ENCODE assay signal across 23 mouse cellular contexts in the genomic region with DNA sequence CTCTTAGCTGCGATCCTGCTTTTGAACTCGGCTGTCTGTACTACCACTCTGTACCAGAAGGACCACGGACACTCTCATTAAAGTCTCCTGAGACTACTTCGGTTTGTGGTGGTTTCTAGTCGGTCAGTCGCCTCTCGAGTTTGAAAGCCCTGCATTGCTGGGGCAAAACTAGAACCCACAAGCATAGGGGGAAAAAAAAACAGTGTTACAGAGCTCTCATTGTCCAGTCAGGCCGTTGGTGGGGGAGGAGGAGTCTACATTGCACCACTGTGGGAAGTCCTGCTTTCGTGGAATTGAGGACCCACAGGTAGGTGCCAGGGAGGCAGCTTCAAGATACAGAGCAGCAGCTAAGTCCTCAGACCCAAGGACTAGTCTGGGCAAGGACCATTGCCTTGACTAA. TPM values are rescaled to one million over a fixed set of nuclear protein-coding genes. Genes with fewer than 3 reads are reported as not detected.
DNase-seq lines count a peak whose midpoint lies in the region; ATAC-seq and TF ChIP-seq lines count a peak whose summit lies in the region.
"Had no signal": no experiment of that assay in that cellular context is flagged by ENCODE, and none has a peak within 500 bp of the region (broad histone marks: within the 10 kb centered on the region; RNA-seq: fewer than 3 reads in every experiment).

No protein-coding gene starts in this region.

- H3K4me1 ChIP-seq in hindbrain, embryonic 10.5 days (replicated peaks): peaks cover 10% of the 10 kb centered on the region; the same call in 1 of the 2 replicates
- no peaks in the 10 kb centered on the region for H3K4me1 ChIP-seq in hindbrain, postnatal 0 days (ENCODE audit: insufficient read depth, low read length)
- H3K4me1 ChIP-seq in lung, postnatal 0 days (ENCODE audit: insufficient read depth, low read depth, low read length): peaks cover 4% of the 10 kb centered on the region; the same call in 1 of the 2 replicates
- peaks cover 45% of the 10 kb centered on the region for H3K4me1 ChIP-seq in E14TG2a.4 (replicated peaks; ENCODE audit: low read depth, low read length)
- H3K4me1 ChIP-seq: embryonic facial prominence, embryonic 12.5 days; forebrain, embryonic 13.5 days; forebrain, embryonic 15.5 days had no signal

- no peak overlapping the region for H3K9ac ChIP-seq in hindbrain, postnatal 0 days (replicated peaks; ENCODE audit: low read length)
- no peak overlapping the region for H3K9ac ChIP-seq in lung, postnatal 0 days (replicated peaks; ENCODE audit: low read depth)
- H3K9ac ChIP-seq: embryonic facial prominence, embryonic 12.5 days; forebrain, embryonic 13.5 days; forebrain, embryonic 15.5 days; forebrain, postnatal 0 days had no signal

- H3K36me3 ChIP-seq in hindbrain, embryonic 10.5 days: peaks cover 55% of the 10 kb centered on the region
- peaks cover 35% of the 10 kb centered on the region for H3K36me3 ChIP-seq in hindbrain, postnatal 0 days (ENCODE audit: insufficient read depth, low read length)
- H3K36me3 ChIP-seq in lung, postnatal 0 days (ENCODE audit: insufficient read depth, low read length): peaks cover 5% of the 10 kb centered on the region; the same call in 1 of the 2 replicates
- H3K36me3 ChIP-seq in E14TG2a.4 (ENCODE audit: insufficient read depth, low read length): peaks cover 31% of the 10 kb centered on the region
- H3K36me3 ChIP-seq: G1E had no signal

- no peaks in the 10 kb centered on the region for H3K9me3 ChIP-seq in hindbrain, embryonic 10.5 days
- no peaks in the 10 kb centered on the region for H3K9me3 ChIP-seq in hindbrain, postnatal 0 days (ENCODE audit: low read length)
- no peaks in the 10 kb centered on the region for H3K9me3 ChIP-seq in lung, postnatal 0 days (ENCODE audit: low read length)
- H3K9me3 ChIP-seq in E14TG2a.4 (ENCODE audit: low read length): no peaks in the 10 kb centered on the region
- H3K9me3 ChIP-seq: embryonic facial prominence, embryonic 10.5 days; embryonic facial prominence, embryonic 12.5 days; forebrain, embryonic 13.5 days; forebrain, embryonic 15.5 days; G1E had no signal

- DNase-seq in hindbrain, embryonic 10.5 days (ENCODE audit: low spot score): no peak
- no peak for DNase-seq in hindbrain, postnatal 0 days (ENCODE audit: low spot score)
- no peak for DNase-seq in lung, postnatal 0 days (ENCODE audit: low spot score)
- DNase-seq in lung, postnatal 14 days: no peak
- DNase-seq in kidney, adult 18-20 months: no peak
- DNase-seq in frontal cortex, postnatal 36 days (ENCODE audit: low spot score in 2 of 2): no peak
- DNase-seq: adrenal gland, adult 8-10 months; adrenal gland, postnatal 14 days; adrenal gland, postnatal 36 days; cerebellum, adult 11-12 months; cerebellum, adult 2 months; cerebellum, adult 9-10 months; cerebellum, postnatal 10 days; cerebellum, postnatal 25 days; forebrain, postnatal 0 days had no signal

- no peaks in the 10 kb centered on the region for H3K27me3 ChIP-seq in hindbrain, embryonic 10.5 days (ENCODE audit: insufficient read depth, poor library complexity, severe bottlenecking)
- no peaks in the 10 kb centered on the region for H3K27me3 ChIP-seq in hindbrain, postnatal 0 days (ENCODE audit: insufficient read depth, low read length)
- H3K27me3 ChIP-seq in lung, postnatal 0 days (replicated peaks; ENCODE audit: insufficient read depth, low read length): no peaks in the 10 kb centered on the region
- H3K27me3 ChIP-seq in E14TG2a.4 (ENCODE audit: insufficient read depth, low read length): no peaks in the 10 kb centered on the region
- H3K27me3 ChIP-seq: embryonic facial prominence, embryonic 12.5 days; forebrain, embryonic 13.5 days; forebrain, embryonic 15.5 days; Patski had no signal

- peak overlapping the region; percentile 29; the same call in 1 of the 2 replicates for H3K27ac ChIP-seq in hindbrain, embryonic 10.5 days
- H3K27ac ChIP-seq in hindbrain, postnatal 0 days: no peak overlapping the region
- H3K27ac ChIP-seq in lung, postnatal 0 days (ENCODE audit: low read length): peak overlapping the region; percentile 22; the same call in 1 of the 2 replicates
- H3K27ac ChIP-seq: embryonic facial prominence, embryonic 10.5 days; embryonic facial prominence, embryonic 12.5 days; forebrain, embryonic 13.5 days; forebrain, embryonic 15.5 days had no signal

- TF ChIP-seq CTCF in hindbrain, postnatal 0 days (IDR thresholded peaks at IDR 0.05; ENCODE audit: low read depth): no peak
- TF ChIP-seq CTCF in lung, postnatal 0 days (IDR thresholded peaks at IDR 0.05): no peak
- TF ChIP-seq CTCF in E14TG2a.4 (conservative IDR thresholded peaks at IDR 0.05; ENCODE audit: low read length): no peak

- TF ChIP-seq EP300 in lung, postnatal 0 days (IDR thresholded peaks at IDR 0.05): no peak

- no peak overlapping the region for H3K4me3 ChIP-seq in hindbrain, embryonic 10.5 days
- H3K4me3 ChIP-seq in hindbrain, postnatal 0 days (ENCODE audit: low read length): no peak overlapping the region
- no peak overlapping the region for H3K4me3 ChIP-seq in lung, postnatal 0 days (ENCODE audit: low read depth, low read length)
- H3K4me3 ChIP-seq in E14TG2a.4 (replicated peaks; ENCODE audit: low read length): peak overlapping the region; percentile 55
- H3K4me3 ChIP-seq: embryonic facial prominence, embryonic 10.5 days; embryonic facial prominence, embryonic 12.5 days; forebrain, embryonic 13.5 days; forebrain, embryonic 15.5 days had no signal

- ATAC-seq in hindbrain, postnatal 0 days: no peak
- no peak for ATAC-seq in lung, postnatal 0 days
- ATAC-seq: activated CD4-positive, CD25-positive, alpha-beta regulatory T cell, adult 4 months; forebrain, embryonic 13.5 days; forebrain, embryonic 15.5 days; forebrain, postnatal 0 days; Patski had no signal

- 91% methylated on average over 9 of the region's 9 CpGs for WGBS in hindbrain, embryonic 10.5 days
- WGBS in hindbrain, postnatal 0 days: 90% methylated on average over 9 of the region's 9 CpGs
- 83% methylated on average over 9 of the region's 9 CpGs for WGBS in lung, postnatal 0 days

- no peak overlapping the region for H3K4me2 ChIP-seq in hindbrain, postnatal 0 days (ENCODE audit: low read depth, low read length)
- H3K4me2 ChIP-seq in lung, postnatal 0 days (replicated peaks; ENCODE audit: low read depth, low read length): no peak overlapping the region
- H3K4me2 ChIP-seq: embryonic facial prominence, embryonic 12.5 days; forebrain, embryonic 13.5 days; forebrain, embryonic 15.5 days had no signal

RNA-seq across cellular contexts. Expression of a gene that starts 27.0 kb away (rescaled TPM):
- 38.5 and 38.8 TPM in 2 replicates for polyA plus RNA-seq in hindbrain, embryonic 10.5 days (2016; fragmentation: Nextera tagmentation; extraction: Ambion mirVana)
- 36.3 and 42.2 TPM in 2 replicates for total RNA-seq in hindbrain, postnatal 0 days (2014; rRNA removed)
- polyA plus RNA-seq in hindbrain, postnatal 0 days (2015; fragmentation: Nextera tagmentation; extraction: Ambion mirVana): 22.3 and 23.4 TPM in 2 replicates
- 39.0 and 40.3 TPM in 2 replicates for polyA plus RNA-seq in lung, postnatal 0 days (2015; fragmentation: Nextera tagmentation; extraction: Ambion mirVana)
